Mouse (Mus musculus): ENCODE data around the gene F8.

The F8 gene

GRCm38 (mm10) chrX:75137729-75138128 lies 244.7 kb downstream of the F8 start:
- DNase-seq = no peak

- DNase-seq = no peak
Observed at GRCm38 (mm10) chrX:75136938-75137337, 245.5 kb downstream of the F8 start.

GRCm38 (mm10) chrX:75130467-75131160 lies 251.8 kb downstream of the F8 start, which contains the start of gene Mpp1:
Gene Mpp1 (minus strand): TSS chrX:75131016.
- DNase-seq = peak; percentile 91

GRCm38 (mm10) chrX:75129474-75129873 lies 252.9 kb downstream of the F8 start:
- no peak for DNase-seq

- DNase-seq = peak; percentile 6
Observed at GRCm38 (mm10) chrX:75128333-75128980, 254.0 kb downstream of the F8 start.

- DNase-seq = no peak
Observed at GRCm38 (mm10) chrX:75126893-75127292, 255.5 kb downstream of the F8 start.

GRCm38 (mm10) chrX:75125606-75126005 lies 256.8 kb downstream of the F8 start:
- no peak for DNase-seq
